Mouse (Mus musculus) lung, adult 2 months (tissue): Measurements from ENCODE around the gene Ing4. TPM values are rescaled to one million over a fixed set of nuclear protein-coding genes. Genes with fewer than 3 reads are reported as not detected.
A peak's percentile ranks its signal among the peaks of the same experiment; 100 is the strongest.
"Not testable (repeated sequence)": the region's sequence is repeated elsewhere in the genome, so short reads cannot be mapped to it uniquely, and the experiment has no call there.

ENCODE experiments used
- DNase-seq: peaks from one replicate; pipeline ENCODE4 v3.0.0; 2022
- H3K4me1 ChIP-seq: fragments of 200-500 bp; 2 replicates; pipeline ENCODE4 v1.6.1; 2011; ENCODE audit warnings: low read length; ENCODE audit not compliant: control insufficient read depth, insufficient read depth
- H3K4me3 ChIP-seq: fragments of 200-500 bp; replicated peaks from 2 replicates; pipeline ENCODE3; 2011; ENCODE audit warnings: low read depth, mild to moderate bottlenecking, control low read depth, low read length; ENCODE audit errors: extremely low read depth
- CTCF ChIP-seq: fragments of 200-500 bp; IDR thresholded peaks from 2 replicates; pipeline ENCODE4 v1.5.1; 2011; ENCODE audit warnings: mild to moderate bottlenecking, low read length, control low read depth; ENCODE audit not compliant: insufficient read depth
- POLR2A ChIP-seq: fragments of 200-500 bp; IDR thresholded peaks from 2 replicates; pipeline ENCODE4 v1.6.1; 2011; ENCODE audit warnings: low read depth, mild to moderate bottlenecking, control low read depth, low read length, borderline replicate concordance; ENCODE audit errors: extremely low read depth
- WGBS: fragments of 180-500 bp; shearing (Covaris S2); methylation state at CpG from one replicate; pipeline ENCODE4 v1.1.7; 2018; 5-methylcytosine and 5-hydroxymethylcytosine counted together
- polyA plus RNA-seq: library from polyadenylated mRNA; depleted of rRNA; stranded (reverse); fragments of >200 nt; gene quantifications from 2 replicates; pipeline ENCODE4 v1.2.3, GENCODE M21; 2012

Ing4 gene
- polyA plus RNA-seq, 1 experiment, result 50.5 TPM

DNA sequence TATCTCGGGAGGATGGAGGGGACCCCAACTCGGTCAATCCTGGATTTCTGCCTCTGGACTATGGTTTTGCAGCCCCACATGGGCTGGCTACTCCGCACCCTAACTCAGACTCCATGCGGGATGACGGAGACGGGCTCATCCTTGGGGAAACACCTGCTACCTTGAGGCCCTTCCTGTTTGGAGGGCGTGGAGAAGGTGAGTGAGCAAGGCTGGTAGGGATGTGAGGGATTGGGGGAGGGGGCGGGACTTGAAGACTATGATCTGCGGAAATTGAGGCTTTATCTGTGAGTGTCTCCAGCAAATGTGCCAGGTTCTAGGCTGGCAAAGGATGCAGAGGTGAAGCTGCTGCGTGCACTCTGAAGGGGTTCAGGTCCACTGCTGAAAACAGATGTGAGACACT is 40.0 kb upstream of the Ing4 start:
- H3K4me3 ChIP-seq, result no peak overlapping the region
- WGBS, result 30% methylated on average over 10 of the region's 10 CpGs
- DNase-seq, result no peak

DNA sequence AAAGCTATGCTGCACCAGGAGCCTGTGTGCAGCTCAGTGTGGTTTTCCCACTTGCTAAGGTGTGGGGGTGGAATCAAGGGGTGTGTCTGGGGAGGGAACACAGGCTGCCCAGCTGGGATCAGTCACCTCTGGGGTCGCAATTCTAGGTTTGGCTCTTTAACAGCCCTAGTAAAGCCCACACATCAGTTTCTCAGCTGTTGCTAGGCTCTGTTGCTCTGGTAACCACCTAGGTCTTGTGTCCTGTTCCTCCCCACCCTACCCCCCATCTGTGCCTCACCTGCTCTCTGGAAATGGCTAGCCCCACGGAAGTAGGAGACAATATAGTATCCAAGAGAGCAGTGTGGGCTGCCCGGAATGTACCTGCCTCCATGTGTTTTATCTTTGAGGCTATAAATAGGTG is 35.9 kb upstream of the Ing4 start:
- WGBS, result 26% methylated on average over 3 of the region's 3 CpGs
- Histone ChIP-seq H3K4me3 (no peak overlapping the region), H3K4me1 (no peaks in the 10 kb centered on the region)
- TF ChIP-seq POLR2A (no peak), CTCF (no peak)
- no peak for DNase-seq

More for the DNA sequence above, 40.0 kb upstream of the Ing4 start:
- peaks cover 7% of the 10 kb centered on the region for H3K4me1 ChIP-seq
- TF ChIP-seq POLR2A, result no peak
- no peak for TF ChIP-seq CTCF

DNA sequence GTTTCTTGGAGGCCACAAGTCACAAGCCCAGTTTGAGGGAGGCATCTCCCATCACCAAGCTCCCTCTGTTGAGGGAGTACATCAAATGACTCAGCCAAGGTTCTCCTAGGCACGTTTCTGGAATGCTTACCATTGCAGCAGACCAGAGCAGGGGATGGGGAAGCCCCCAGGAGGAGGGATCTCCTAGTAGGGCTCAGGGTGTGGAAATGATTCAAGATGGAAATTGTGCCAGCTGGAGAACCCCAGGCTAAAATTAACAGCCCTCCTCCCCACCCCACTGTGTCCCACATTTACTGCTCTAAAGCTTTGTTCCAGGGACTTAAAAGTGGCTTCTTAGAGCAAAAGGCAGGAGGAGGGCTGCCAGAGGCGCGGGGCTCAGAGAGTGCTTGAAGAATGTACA is 34.5 kb upstream of the Ing4 start:
- Histone ChIP-seq H3K4me3 (no peak overlapping the region), H3K4me1 (no peaks in the 10 kb centered on the region)
- no peak for DNase-seq
- WGBS, result 36% methylated on average over 3 of the region's 3 CpGs
- no peak for TF ChIP-seq CTCF
- TF ChIP-seq POLR2A, result no peak

- 37% methylated on average over 13 of the region's 13 CpGs for WGBS
- TF ChIP-seq CTCF (no peak), POLR2A (no peak)
- DNase-seq, result no peak
- H3K4me3 ChIP-seq, result peak overlapping the region; percentile 72
- no peaks in the 10 kb centered on the region for H3K4me1 ChIP-seq
Measured at GRCm38 (mm10) chr6:125008060-125008459, 31.5 kb upstream of the Ing4 start.

- Histone ChIP-seq H3K4me3 (peak overlapping the region; percentile 88), H3K4me1 (no peaks in the 10 kb centered on the region; the same call in 1 of the 2 replicates)
- under 1% methylated on average over 30 of the region's 34 CpGs for WGBS
- DNase-seq, result peak; percentile 97
- TF ChIP-seq CTCF (no peak), POLR2A (peak; percentile 86)
Measured at GRCm38 (mm10) chr6:125008586-125009128, 30.9 kb upstream of the Ing4 start.

GRCm38 (mm10) chr6:125009129-125009180 is 30.6 kb upstream of the Ing4 start, which contains the start of gene Zfp384:
Gene Zfp384, plus strand, starts transcription at chr6:125009145.
- no peaks in the 10 kb centered on the region; the same call in 1 of the 2 replicates for H3K4me1 ChIP-seq
- DNase-seq, result no peak
- WGBS, result 0% methylated on average over 2 of the region's 3 CpGs
- H3K4me3 ChIP-seq, result peak within 1 kb of the TSS; percentile 88
- TF ChIP-seq CTCF, result no peak
- TF ChIP-seq POLR2A, result no peak

DNA sequence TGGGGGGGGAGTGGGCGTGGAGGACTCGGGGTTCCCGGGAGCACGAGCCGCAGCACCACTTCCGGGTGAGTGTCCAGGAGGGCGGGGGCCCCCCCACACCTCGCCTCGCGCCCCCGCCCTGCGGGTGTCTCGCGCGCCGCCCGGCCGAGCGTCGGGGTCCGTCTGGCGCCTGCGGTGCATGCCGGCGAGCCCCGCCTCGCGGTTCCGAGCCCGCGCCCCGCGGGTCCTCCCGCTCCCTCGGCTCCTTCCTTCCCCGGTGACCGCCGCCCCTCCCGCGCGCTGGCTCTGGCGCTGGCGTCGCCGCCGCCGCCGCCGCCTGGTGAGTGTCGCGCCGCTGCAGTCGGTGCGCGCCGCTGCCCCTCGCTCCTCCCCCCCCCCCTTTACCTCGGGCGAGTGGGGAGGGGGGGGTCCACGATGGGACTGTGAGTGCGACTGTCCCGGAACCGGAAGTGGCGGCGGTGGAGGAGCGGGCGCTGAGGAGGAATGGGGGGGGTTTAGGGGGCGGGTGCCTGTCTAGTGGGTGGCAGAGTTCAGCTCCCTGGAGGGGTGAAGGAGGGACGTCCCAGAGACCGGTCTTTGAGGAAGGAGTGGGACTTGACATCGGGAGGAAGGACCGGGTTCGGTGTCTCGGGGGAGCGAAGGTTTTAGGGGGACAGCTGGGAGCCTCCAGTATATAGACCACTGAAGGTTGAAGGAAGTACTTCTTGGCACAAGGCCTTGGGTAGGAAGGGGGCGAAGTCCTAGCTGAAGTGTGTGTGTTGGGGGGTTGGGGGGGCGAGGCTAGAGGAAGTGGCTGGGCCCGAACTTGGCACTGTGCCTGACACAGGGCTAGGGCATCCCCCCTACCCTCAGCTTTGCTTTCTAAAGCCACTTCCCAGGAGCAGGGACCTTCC is 30.1 kb upstream of the Ing4 start:
- WGBS, result under 1% methylated on average over 73 of the region's 78 CpGs
- Histone ChIP-seq H3K4me1 (no peaks in the 10 kb centered on the region; the same call in 1 of the 2 replicates), H3K4me3 (peak overlapping the region; percentile 88)
- peak; percentile 71 for DNase-seq
- TF ChIP-seq POLR2A (no peak; the same call in 1 of the 2 replicates), CTCF (no peak)

GRCm38 (mm10) chr6:125017682-125018081 is 21.9 kb upstream of the Ing4 start:
- WGBS, result 89% methylated on average over 3 of the region's 3 CpGs
- no peak for DNase-seq
- Histone ChIP-seq H3K4me1 (no peaks in the 10 kb centered on the region; the same call in 1 of the 2 replicates), H3K4me3 (no peak overlapping the region)
- TF ChIP-seq POLR2A (no peak), CTCF (no peak)

GRCm38 (mm10) chr6:125030532-125030931 is 9.0 kb upstream of the Ing4 start:
- WGBS, result 31% methylated on average over 7 of the region's 9 CpGs
- H3K4me1 ChIP-seq, H3K4me3 ChIP-seq: not testable (repeated sequence)
- peak; percentile 57 for DNase-seq
- peak; percentile 91 for TF ChIP-seq CTCF

GRCm38 (mm10) chr6:125031604-125032003 is 8.0 kb upstream of the Ing4 start:
- no peak for TF ChIP-seq CTCF
- no peak for TF ChIP-seq POLR2A
- WGBS, result 82% methylated on average over 16 of the region's 16 CpGs
- Histone ChIP-seq H3K4me3 (no peak overlapping the region), H3K4me1 (no peaks in the 10 kb centered on the region)
- DNase-seq, result no peak
